Comparison of ENCODE assay signal across 7 mouse cellular contexts in genomic region chr6:38550250-38551061, GRCm38 (mm10). TPM values are rescaled to one million over a fixed set of nuclear protein-coding genes. Genes with fewer than 3 reads are reported as not detected.
A peak's percentile ranks its signal among the peaks of the same experiment; 100 is the strongest.
DNase-seq lines count a peak whose midpoint lies in the region; ATAC-seq and TF ChIP-seq lines count a peak whose summit lies in the region.

No protein-coding gene starts in this region.

- H3K27me3 ChIP-seq in hindbrain, embryonic 15.5 days = no peaks in the 10 kb centered on the region
- no peaks in the 10 kb centered on the region for H3K27me3 ChIP-seq in liver, embryonic 15.5 days
- H3K27me3 ChIP-seq in neural tube, embryonic 13.5 days = no peaks in the 10 kb centered on the region

- peak overlapping the region; percentile 71 for H3K4me2 ChIP-seq in hindbrain, embryonic 15.5 days
- H3K4me2 ChIP-seq in liver, embryonic 15.5 days = peak overlapping the region; percentile 71
- H3K4me2 ChIP-seq in neural tube, embryonic 13.5 days = peak overlapping the region; percentile 79

- H3K4me3 ChIP-seq in brown adipose tissue, adult 24 weeks (ENCODE audit: insufficient read depth, low read depth, low read length) = peak overlapping the region; percentile 89
- peak overlapping the region; percentile 82 for H3K4me3 ChIP-seq in gastrocnemius, adult 2 months
- H3K4me3 ChIP-seq in hindbrain, embryonic 15.5 days = peak overlapping the region; percentile 85
- peak overlapping the region; percentile 79 for H3K4me3 ChIP-seq in liver, embryonic 15.5 days (replicated peaks)
- H3K4me3 ChIP-seq in neural tube, embryonic 13.5 days = peak overlapping the region; percentile 68

- intact Hi-C loops in gastrocnemius, adult 2 months (cut with DNase I) = loop anchor here (1.0 kb wide), 1 partner anchor 15 kb away; no protein-coding TSS in a partner anchor

- WGBS in hindbrain, embryonic 15.5 days = 6% methylated on average over 28 of the region's 28 CpGs
- 4% methylated on average over 28 of the region's 28 CpGs for WGBS in liver, embryonic 15.5 days (ENCODE audit: insufficient replicate concordance)
- 9% methylated on average over 28 of the region's 28 CpGs for WGBS in neural tube, embryonic 13.5 days

- H3K36me3 ChIP-seq in hindbrain, embryonic 15.5 days = no peaks in the 10 kb centered on the region
- H3K36me3 ChIP-seq in liver, embryonic 15.5 days (replicated peaks) = peaks cover 13% of the 10 kb centered on the region
- no peaks in the 10 kb centered on the region for H3K36me3 ChIP-seq in neural tube, embryonic 13.5 days

- H3K9ac ChIP-seq in hindbrain, embryonic 15.5 days = peak overlapping the region; percentile 75
- H3K9ac ChIP-seq in liver, embryonic 15.5 days = peak overlapping the region; percentile 93
- H3K9ac ChIP-seq in neural tube, embryonic 13.5 days = peak overlapping the region; percentile 84

- peak; percentile 9 for ATAC-seq in hindbrain, embryonic 15.5 days (ENCODE audit: low FRiP score, low read depth)
- peak; percentile 59 for ATAC-seq in liver, embryonic 15.5 days (ENCODE audit: insufficient read depth)
- peak; percentile 15 for ATAC-seq in neural tube, embryonic 13.5 days (ENCODE audit: low read depth)

- H3K9me3 ChIP-seq in hindbrain, embryonic 15.5 days = no peaks in the 10 kb centered on the region
- H3K9me3 ChIP-seq in liver, embryonic 15.5 days (replicated peaks) = no peaks in the 10 kb centered on the region
- H3K9me3 ChIP-seq in neural tube, embryonic 13.5 days = no peaks in the 10 kb centered on the region

- TF ChIP-seq CTCF in gastrocnemius, adult 2 months (IDR thresholded peaks at IDR 0.05) = no peak

- peaks cover 3% of the 10 kb centered on the region; the same call in 1 of the 2 replicates for H3K4me1 ChIP-seq in brown adipose tissue, adult 24 weeks (ENCODE audit: control insufficient read depth, insufficient read depth, insufficient read length, low read length)
- peaks cover 24% of the 10 kb centered on the region for H3K4me1 ChIP-seq in hindbrain, embryonic 15.5 days (replicated peaks)
- peaks cover 31% of the 10 kb centered on the region for H3K4me1 ChIP-seq in liver, embryonic 15.5 days (replicated peaks)
- peaks cover 29% of the 10 kb centered on the region for H3K4me1 ChIP-seq in neural tube, embryonic 13.5 days (replicated peaks)

- DNase-seq in 416B (ENCODE audit: low read depth) = peak; percentile 84
- peak; percentile 73 for DNase-seq in CD4-positive, CD25-positive, alpha-beta regulatory T cell, adult 2 months (ENCODE audit: low read depth, low spot score)
- DNase-seq in gastrocnemius, adult 2 months = peak; percentile 85

- peak overlapping the region; percentile 98 for H3K27ac ChIP-seq in brown adipose tissue, adult 24 weeks (replicated peaks; ENCODE audit: low read depth, low read length)
- peak overlapping the region; percentile 100 for H3K27ac ChIP-seq in gastrocnemius, adult 2 months
- peak overlapping the region; percentile 100 for H3K27ac ChIP-seq in hindbrain, embryonic 15.5 days (replicated peaks)
- H3K27ac ChIP-seq in liver, embryonic 15.5 days (replicated peaks) = peak overlapping the region; percentile 100
- H3K27ac ChIP-seq in neural tube, embryonic 13.5 days (replicated peaks) = peak overlapping the region; percentile 99

RNA-seq across cellular contexts. Expression of gene Luc7l2, which starts 0.7 kb away (rescaled TPM):
- polyA plus RNA-seq in brown adipose tissue, adult 24 weeks (2012; ENCODE audit: insufficient read depth, insufficient read length, missing spikeins) = 68.4 and 83.5 TPM in 2 replicates
- 100 to 1,000 TPM; 128 to 134 TPM for total RNA-seq in gastrocnemius, adult 2 months (2021)
- polyA plus RNA-seq in hindbrain, embryonic 15.5 days (2015; fragmentation: Nextera tagmentation; extraction: Ambion mirVana) = 36.9 and 38.5 TPM in 2 replicates
- 15.7 and 17.3 TPM in 2 replicates for polyA plus RNA-seq in liver, embryonic 15.5 days (2015; fragmentation: Nextera tagmentation; extraction: Ambion mirVana)
- 38.3 and 41.1 TPM in 2 replicates for polyA plus RNA-seq in neural tube, embryonic 13.5 days (2015; fragmentation: Nextera tagmentation; extraction: Ambion mirVana)

RNA-seq across cellular contexts. Expression of gene Fmc1, which starts 17.2 kb away (rescaled TPM):
- 500 and 513 TPM in 2 replicates for polyA plus RNA-seq in brown adipose tissue, adult 24 weeks (2012; ENCODE audit: insufficient read depth, insufficient read length, missing spikeins)
- 100 to 1,000 TPM; 128 to 218 TPM for total RNA-seq in gastrocnemius, adult 2 months (2021)
- polyA plus RNA-seq in hindbrain, embryonic 15.5 days (2015; fragmentation: Nextera tagmentation; extraction: Ambion mirVana) = 193 and 210 TPM in 2 replicates
- 65.8 and 76.7 TPM in 2 replicates for polyA plus RNA-seq in liver, embryonic 15.5 days (2015; fragmentation: Nextera tagmentation; extraction: Ambion mirVana)
- polyA plus RNA-seq in neural tube, embryonic 13.5 days (2015; fragmentation: Nextera tagmentation; extraction: Ambion mirVana) = 165 and 187 TPM in 2 replicates

Comparison
In these comparisons a context has a peak if more than half of its experiments do, and no peak if none do; other contexts are left out.
1. Peak in every context shown above with its lines: DNase-seq, ATAC-seq, H3K4me3 ChIP-seq and H3K27ac ChIP-seq.
2. ATAC-seq: peak in every context shown above with its lines; median percentile 59 in liver, embryonic 15.5 days; 15 in neural tube, embryonic 13.5 days; 9 in hindbrain, embryonic 15.5 days.